Mouse (Mus musculus): ENCODE results near the gene Ttbk2. TPM values are rescaled to one million over a fixed set of nuclear protein-coding genes. Genes with fewer than 3 reads are reported as not detected.
A peak's percentile ranks its signal among the peaks of the same experiment; 100 is the strongest.

Gene Ttbk2
- polyA plus RNA-seq, 1 experiment from 2014 or later, result 15.9 TPM

DNA sequence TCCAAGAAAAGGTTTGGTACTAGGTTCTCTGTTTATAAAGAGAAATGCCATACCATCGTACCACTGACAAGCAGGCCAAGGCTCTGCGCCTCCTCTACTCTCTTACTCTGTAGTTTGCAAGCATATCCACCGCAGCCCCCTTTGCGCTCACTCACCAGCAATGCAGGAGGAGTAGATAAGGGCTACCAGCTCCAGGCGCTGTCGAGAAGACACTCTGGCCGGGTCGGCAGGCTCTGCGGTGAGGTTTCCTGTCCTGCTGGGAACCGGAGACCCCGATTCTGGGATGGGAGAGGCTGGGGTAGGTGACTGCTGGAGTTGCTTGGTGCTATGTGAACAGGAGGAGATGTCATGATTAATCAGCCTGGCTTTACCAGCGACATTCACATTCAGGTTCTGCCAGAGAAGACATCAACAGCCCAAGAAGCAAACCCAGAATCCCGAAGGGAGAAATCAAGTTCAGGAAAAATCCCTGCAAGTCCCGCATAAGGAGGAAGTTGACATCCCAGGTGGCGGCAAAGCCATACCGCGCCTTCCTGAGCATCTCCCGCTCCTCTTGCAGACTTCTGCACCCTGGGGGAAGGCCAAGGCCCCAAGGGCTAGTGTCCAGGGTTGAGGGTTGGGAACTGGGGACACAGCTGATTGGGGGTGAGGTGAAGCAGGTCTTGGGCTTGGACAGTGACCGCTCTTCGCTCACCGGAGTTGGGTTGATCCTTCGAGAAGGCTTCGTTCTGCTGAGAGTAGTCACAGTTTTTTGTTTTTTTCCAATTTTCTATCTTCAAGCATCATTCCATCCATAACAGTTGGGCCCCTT is 120.4 kb downstream of the Ttbk2 start:
- ATAC-seq (ENCODE audit: low FRiP score, low TSS enrichment) (no peak), DNase-seq (peak; percentile 35)
- no peaks in the 10 kb centered on the region for H3K27me3 ChIP-seq (ENCODE audit: control insufficient read depth, insufficient read depth, low read length)
- H3K9me3 ChIP-seq (ENCODE audit: control insufficient read depth, low read length), result no peaks in the 10 kb centered on the region
- H3K4me1 ChIP-seq (ENCODE audit: control insufficient read depth, insufficient read depth, low read length), result peaks cover 23% of the 10 kb centered on the region
- no peak overlapping the region for H3K27ac ChIP-seq (replicated peaks; ENCODE audit: low read depth, low read length)
- WGBS, result 9% methylated on average over 23 of the region's 23 CpGs
- peaks cover 34% of the 10 kb centered on the region for H3K36me3 ChIP-seq (ENCODE audit: control insufficient read depth, insufficient read depth, low read length)
- peak overlapping the region; percentile 93 for H3K9ac ChIP-seq (replicated peaks; ENCODE audit: low read length)
- H3K4me3 ChIP-seq (replicated peaks; ENCODE audit: low read depth, low read length), result peak overlapping the region; percentile 94
- H3K4me2 ChIP-seq (ENCODE audit: low read length), result peak overlapping the region; percentile 97

GRCm38 (mm10) chr2:120724176-120724575 is 126.2 kb downstream of the Ttbk2 start:
- Histone ChIP-seq H3K36me3 (ENCODE audit: control insufficient read depth, insufficient read depth, low read length) (peaks cover 89% of the 10 kb centered on the region), H3K9me3 (ENCODE audit: control insufficient read depth, low read length) (no peaks in the 10 kb centered on the region), H3K4me3 (replicated peaks; ENCODE audit: low read depth, low read length) (no peak overlapping the region), H3K27ac (replicated peaks; ENCODE audit: low read depth, low read length) (no peak overlapping the region), H3K4me1 (ENCODE audit: control insufficient read depth, insufficient read depth, low read length) (peaks cover 4% of the 10 kb centered on the region), H3K27me3 (ENCODE audit: control insufficient read depth, insufficient read depth, low read length) (no peaks in the 10 kb centered on the region), H3K9ac (replicated peaks; ENCODE audit: low read length) (no peak overlapping the region), H3K4me2 (ENCODE audit: low read length) (no peak overlapping the region)
- DNase-seq (no peak), ATAC-seq (ENCODE audit: low FRiP score, low TSS enrichment) (no peak)
- 92% methylated on average over 6 of the region's 6 CpGs for WGBS

- no peaks in the 10 kb centered on the region for H3K27me3 ChIP-seq (ENCODE audit: control insufficient read depth, insufficient read depth, low read length)
Measured at GRCm38 (mm10) chr2:120723621-120724020, 126.8 kb downstream of the Ttbk2 start.

GRCm38 (mm10) chr2:120722491-120722890 is 127.9 kb downstream of the Ttbk2 start:
- ATAC-seq (ENCODE audit: low FRiP score, low TSS enrichment), result no peak
- no peaks in the 10 kb centered on the region for H3K9me3 ChIP-seq (ENCODE audit: control insufficient read depth, low read length)
- H3K4me3 ChIP-seq (replicated peaks; ENCODE audit: low read depth, low read length), result no peak overlapping the region
- H3K36me3 ChIP-seq (ENCODE audit: control insufficient read depth, insufficient read depth, low read length), result peaks cover 97% of the 10 kb centered on the region
- H3K27me3 ChIP-seq (ENCODE audit: control insufficient read depth, insufficient read depth, low read length), result no peaks in the 10 kb centered on the region
- H3K4me1 ChIP-seq (ENCODE audit: control insufficient read depth, insufficient read depth, low read length), result no peaks in the 10 kb centered on the region
- 74% methylated on average over 8 of the region's 8 CpGs for WGBS
- peak; percentile 7 for DNase-seq
- H3K27ac ChIP-seq (replicated peaks; ENCODE audit: low read depth, low read length), result no peak overlapping the region
- H3K4me2 ChIP-seq (ENCODE audit: low read length), result no peak overlapping the region
- H3K9ac ChIP-seq (replicated peaks; ENCODE audit: low read length), result no peak overlapping the region

More at GRCm38 (mm10) chr2:120723621-120724020, 126.8 kb downstream of the Ttbk2 start:
- H3K9ac ChIP-seq (replicated peaks; ENCODE audit: low read length), result no peak overlapping the region
- no peaks in the 10 kb centered on the region for H3K4me1 ChIP-seq (ENCODE audit: control insufficient read depth, insufficient read depth, low read length)
- 72% methylated on average over 4 of the region's 4 CpGs for WGBS
- DNase-seq (no peak), ATAC-seq (ENCODE audit: low FRiP score, low TSS enrichment) (no peak)
- no peak overlapping the region for H3K4me3 ChIP-seq (replicated peaks; ENCODE audit: low read depth, low read length)
- H3K36me3 ChIP-seq (ENCODE audit: control insufficient read depth, insufficient read depth, low read length), result peaks cover 94% of the 10 kb centered on the region
- no peaks in the 10 kb centered on the region for H3K9me3 ChIP-seq (ENCODE audit: control insufficient read depth, low read length)
- no peak overlapping the region for H3K4me2 ChIP-seq (ENCODE audit: low read length)
- H3K27ac ChIP-seq (replicated peaks; ENCODE audit: low read depth, low read length), result no peak overlapping the region

DNA sequence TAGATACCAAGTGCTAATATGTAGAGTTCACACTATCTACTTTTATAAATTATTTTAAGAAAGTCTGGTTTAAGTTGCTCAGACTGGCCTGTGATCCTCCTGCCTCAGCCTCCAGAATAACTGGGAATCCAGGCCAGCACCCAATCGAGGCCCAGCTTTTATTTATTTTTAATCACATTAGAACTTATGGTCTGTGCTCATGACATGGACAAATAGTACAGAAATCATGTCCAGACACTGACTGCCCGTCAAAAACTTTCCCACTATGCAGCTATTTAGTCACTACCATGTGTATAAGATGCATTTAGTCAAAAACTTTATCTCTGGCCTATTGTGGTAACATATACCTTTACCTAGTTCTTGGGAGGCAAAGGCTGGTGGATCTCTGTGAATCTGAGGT is 128.5 kb downstream of the Ttbk2 start:
- no peak overlapping the region for H3K9ac ChIP-seq (replicated peaks; ENCODE audit: low read length)
- H3K27me3 ChIP-seq (ENCODE audit: control insufficient read depth, insufficient read depth, low read length), result no peaks in the 10 kb centered on the region
- H3K4me1 ChIP-seq (ENCODE audit: control insufficient read depth, insufficient read depth, low read length), result no peaks in the 10 kb centered on the region
- no peak overlapping the region for H3K27ac ChIP-seq (replicated peaks; ENCODE audit: low read depth, low read length)
- no peaks in the 10 kb centered on the region for H3K9me3 ChIP-seq (ENCODE audit: control insufficient read depth, low read length)
- WGBS, result 90% methylated on average over 2 of the region's 2 CpGs
- DNase-seq (no peak), ATAC-seq (ENCODE audit: low FRiP score, low TSS enrichment) (no peak)
- H3K36me3 ChIP-seq (ENCODE audit: control insufficient read depth, insufficient read depth, low read length), result peaks cover 97% of the 10 kb centered on the region
- H3K4me2 ChIP-seq (ENCODE audit: low read length), result no peak overlapping the region
- no peak overlapping the region for H3K4me3 ChIP-seq (replicated peaks; ENCODE audit: low read depth, low read length)

DNA sequence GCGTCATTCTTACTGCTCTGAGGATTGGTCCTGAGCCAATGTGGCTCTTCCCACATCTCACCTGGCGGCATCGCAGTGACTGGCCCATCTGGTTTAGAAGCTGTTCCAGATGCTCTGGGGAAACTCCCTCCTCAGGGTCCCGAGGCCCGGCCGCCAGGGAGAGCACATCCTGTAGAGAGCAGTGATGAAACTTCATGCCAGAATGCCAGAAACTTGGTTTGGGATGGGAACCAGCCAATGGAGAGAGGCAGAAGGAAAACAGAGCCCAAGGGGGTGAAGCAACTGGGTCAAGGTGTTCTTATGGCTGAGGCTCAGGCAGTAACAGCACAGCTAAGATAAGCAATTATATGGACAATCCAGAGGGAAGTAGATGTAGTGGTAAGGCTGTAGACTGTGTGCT is 129.6 kb downstream of the Ttbk2 start:
- Histone ChIP-seq H3K27ac (replicated peaks; ENCODE audit: low read depth, low read length) (no peak overlapping the region), H3K9ac (replicated peaks; ENCODE audit: low read length) (no peak overlapping the region), H3K9me3 (ENCODE audit: control insufficient read depth, low read length) (no peaks in the 10 kb centered on the region), H3K4me2 (ENCODE audit: low read length) (no peak overlapping the region), H3K4me3 (replicated peaks; ENCODE audit: low read depth, low read length) (no peak overlapping the region), H3K4me1 (ENCODE audit: control insufficient read depth, insufficient read depth, low read length) (no peaks in the 10 kb centered on the region), H3K27me3 (ENCODE audit: control insufficient read depth, insufficient read depth, low read length) (no peaks in the 10 kb centered on the region), H3K36me3 (ENCODE audit: control insufficient read depth, insufficient read depth, low read length) (peaks cover 96% of the 10 kb centered on the region)
- 94% methylated on average over 6 of the region's 6 CpGs for WGBS
- ATAC-seq (ENCODE audit: low FRiP score, low TSS enrichment) (no peak), DNase-seq (no peak)

DNA sequence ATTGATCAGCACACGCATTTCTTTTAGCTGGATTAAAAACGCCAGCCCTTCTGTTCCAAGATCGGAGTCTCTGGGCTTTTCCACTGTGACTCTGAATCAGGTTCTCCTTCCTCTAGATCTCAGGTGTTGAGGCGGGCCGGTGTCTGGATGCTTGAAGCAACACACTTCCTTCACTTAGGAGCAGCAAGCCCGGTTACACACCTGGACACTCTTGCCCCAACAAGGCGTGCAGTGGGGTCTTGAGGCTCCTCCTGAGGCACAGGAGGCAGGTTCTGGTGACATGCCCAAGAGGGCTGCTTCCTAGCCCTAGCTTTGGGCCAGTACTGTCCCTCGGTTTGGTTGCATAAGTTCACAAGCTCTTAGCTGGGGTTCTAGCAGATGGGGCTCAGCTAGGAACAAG is 131.9 kb downstream of the Ttbk2 start:
- H3K36me3 ChIP-seq (ENCODE audit: control insufficient read depth, insufficient read depth, low read length), result peaks cover 92% of the 10 kb centered on the region
- no peak overlapping the region for H3K4me2 ChIP-seq (ENCODE audit: low read length)
- DNase-seq (no peak), ATAC-seq (ENCODE audit: low FRiP score, low TSS enrichment) (no peak)
- no peaks in the 10 kb centered on the region for H3K9me3 ChIP-seq (ENCODE audit: control insufficient read depth, low read length)
- H3K9ac ChIP-seq (replicated peaks; ENCODE audit: low read length), result no peak overlapping the region
- H3K27me3 ChIP-seq (ENCODE audit: control insufficient read depth, insufficient read depth, low read length), result no peaks in the 10 kb centered on the region
- no peaks in the 10 kb centered on the region for H3K4me1 ChIP-seq (ENCODE audit: control insufficient read depth, insufficient read depth, low read length)
- H3K4me3 ChIP-seq (replicated peaks; ENCODE audit: low read depth, low read length), result no peak overlapping the region
- 94% methylated on average over 8 of the region's 8 CpGs for WGBS
- no peak overlapping the region for H3K27ac ChIP-seq (replicated peaks; ENCODE audit: low read depth, low read length)

- Histone ChIP-seq H3K36me3 (ENCODE audit: control insufficient read depth, insufficient read depth, low read length) (peaks cover 60% of the 10 kb centered on the region), H3K4me2 (ENCODE audit: low read length) (no peak overlapping the region), H3K9ac (replicated peaks; ENCODE audit: low read length) (no peak overlapping the region), H3K27me3 (ENCODE audit: control insufficient read depth, insufficient read depth, low read length) (no peaks in the 10 kb centered on the region), H3K4me3 (replicated peaks; ENCODE audit: low read depth, low read length) (no peak overlapping the region), H3K27ac (replicated peaks; ENCODE audit: low read depth, low read length) (no peak overlapping the region), H3K4me1 (ENCODE audit: control insufficient read depth, insufficient read depth, low read length) (no peaks in the 10 kb centered on the region), H3K9me3 (ENCODE audit: control insufficient read depth, low read length) (no peaks in the 10 kb centered on the region)
- DNase-seq (no peak), ATAC-seq (ENCODE audit: low FRiP score, low TSS enrichment) (no peak)
- over 99% methylated on average over 3 of the region's 3 CpGs for WGBS
Measured at GRCm38 (mm10) chr2:120713441-120713840, 137.0 kb downstream of the Ttbk2 start.

GRCm38 (mm10) chr2:120710948-120711347 is 139.5 kb downstream of the Ttbk2 start:
- 98% methylated on average over 3 of the region's 3 CpGs for WGBS
- no peak overlapping the region for H3K9ac ChIP-seq (replicated peaks; ENCODE audit: low read length)
- no peak for ATAC-seq (ENCODE audit: low FRiP score, low TSS enrichment)
- H3K4me1 ChIP-seq (ENCODE audit: control insufficient read depth, insufficient read depth, low read length), result no peaks in the 10 kb centered on the region
- H3K4me3 ChIP-seq (replicated peaks; ENCODE audit: low read depth, low read length), result no peak overlapping the region
- H3K4me2 ChIP-seq (ENCODE audit: low read length), result no peak overlapping the region
- H3K27ac ChIP-seq (replicated peaks; ENCODE audit: low read depth, low read length), result no peak overlapping the region
- H3K36me3 ChIP-seq (ENCODE audit: control insufficient read depth, insufficient read depth, low read length), result peaks cover 43% of the 10 kb centered on the region
- DNase-seq, result no peak
- no peaks in the 10 kb centered on the region for H3K27me3 ChIP-seq (ENCODE audit: control insufficient read depth, insufficient read depth, low read length)
- H3K9me3 ChIP-seq (ENCODE audit: control insufficient read depth, low read length), result no peaks in the 10 kb centered on the region

Measured in midbrain, embryonic 14.5 days (tissue).